Mouse (Mus musculus): Measurements from ENCODE around the gene Ano2. TPM values are rescaled to one million over a fixed set of nuclear protein-coding genes. Genes with fewer than 3 reads are reported as not detected.

The Ano2 gene
- polyA plus RNA-seq, 1 experiment from 2014 or later: 0.25 TPM

DNA sequence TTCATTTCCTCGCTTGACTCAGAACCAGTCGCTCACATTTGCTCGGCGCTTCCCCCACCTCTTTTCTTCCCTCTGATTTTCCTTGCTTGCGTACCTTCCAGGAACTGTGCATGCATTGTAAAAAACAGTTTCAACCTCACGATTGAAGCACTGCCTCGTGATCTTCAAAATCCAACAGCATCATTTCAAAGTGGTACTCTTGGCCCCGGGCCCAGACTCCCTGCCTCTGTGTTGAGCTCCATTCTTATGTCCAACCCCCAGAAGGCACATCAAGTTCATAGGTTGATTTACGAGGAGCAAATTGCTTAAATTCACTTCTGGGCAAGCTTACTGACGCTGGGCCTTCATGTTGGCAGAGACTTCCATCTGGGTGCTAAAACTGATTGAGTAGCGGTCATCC lies 9.6 kb upstream of the Ano2 start:
- Histone ChIP-seq H3K4me2 (replicated peaks) (no peak overlapping the region), H3K27ac (no peak overlapping the region), H3K36me3 (no peaks in the 10 kb centered on the region), H3K4me1 (no peaks in the 10 kb centered on the region), H3K9me3 (replicated peaks) (no peaks in the 10 kb centered on the region), H3K27me3 (no peaks in the 10 kb centered on the region), H3K4me3 (no peak overlapping the region), H3K9ac (no peak overlapping the region)
- 78% methylated on average over 11 of the region's 11 CpGs for WGBS
- ATAC-seq (ENCODE audit: low FRiP score): no peak

DNA sequence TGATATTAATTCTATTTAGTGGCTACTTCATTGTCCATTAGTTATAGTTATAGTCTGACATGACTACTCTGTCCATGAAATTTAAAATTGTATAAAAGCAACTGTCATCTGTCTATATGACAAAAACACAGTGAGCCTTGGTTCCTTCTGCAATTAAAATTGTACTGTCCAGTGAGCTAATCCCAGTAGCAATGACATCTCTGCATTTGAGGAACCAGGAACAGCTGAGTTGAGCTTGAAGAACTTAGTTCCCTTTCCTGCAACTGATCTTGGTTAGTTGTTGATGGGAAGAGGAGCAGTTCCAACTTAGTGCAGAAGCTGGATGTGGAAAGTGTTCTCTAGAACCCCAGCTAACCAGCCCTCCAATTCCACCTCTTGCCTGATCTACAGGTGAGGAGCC lies 4.8 kb upstream of the Ano2 start:
- Histone ChIP-seq H3K27me3 (no peaks in the 10 kb centered on the region), H3K9ac (no peak overlapping the region), H3K4me1 (peaks cover 10% of the 10 kb centered on the region), H3K4me3 (no peak overlapping the region), H3K4me2 (replicated peaks) (no peak overlapping the region), H3K27ac (no peak overlapping the region), H3K36me3 (no peaks in the 10 kb centered on the region), H3K9me3 (replicated peaks) (no peaks in the 10 kb centered on the region)
- no peak for ATAC-seq (ENCODE audit: low FRiP score)

DNA sequence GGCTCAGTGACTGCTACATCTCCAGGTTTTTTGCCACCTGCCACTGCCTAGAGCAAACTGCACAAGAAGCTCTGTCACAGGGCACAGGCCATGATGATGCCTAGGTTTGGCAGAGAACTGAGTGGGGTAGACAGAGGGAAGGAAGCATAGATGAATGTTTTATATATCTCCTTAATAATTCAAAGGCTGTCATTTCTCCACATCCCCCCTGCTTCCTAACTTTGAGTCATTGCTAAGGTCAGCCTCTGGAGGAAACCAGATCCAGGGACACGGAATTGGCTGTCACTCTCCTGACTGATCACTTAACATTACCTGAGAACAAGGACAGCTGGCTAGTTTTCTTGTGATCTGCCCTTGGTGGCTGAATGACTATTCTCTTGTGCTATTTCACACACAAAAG lies 2.2 kb upstream of the Ano2 start:
- H3K4me1 ChIP-seq: peaks cover 12% of the 10 kb centered on the region
- no peak overlapping the region for H3K4me3 ChIP-seq
- H3K4me2 ChIP-seq (replicated peaks): no peak overlapping the region
- no peak overlapping the region for H3K27ac ChIP-seq
- no peak for ATAC-seq (ENCODE audit: low FRiP score)
- H3K9me3 ChIP-seq (replicated peaks): no peaks in the 10 kb centered on the region
- WGBS: 40% methylated on average over 1 of the region's 1 CpGs
- no peaks in the 10 kb centered on the region for H3K36me3 ChIP-seq
- H3K27me3 ChIP-seq: 0 out of 2 replicates have a peak, but pooled peaks cover 7% of the 10 kb centered on the region
- no peak overlapping the region for H3K9ac ChIP-seq

DNA sequence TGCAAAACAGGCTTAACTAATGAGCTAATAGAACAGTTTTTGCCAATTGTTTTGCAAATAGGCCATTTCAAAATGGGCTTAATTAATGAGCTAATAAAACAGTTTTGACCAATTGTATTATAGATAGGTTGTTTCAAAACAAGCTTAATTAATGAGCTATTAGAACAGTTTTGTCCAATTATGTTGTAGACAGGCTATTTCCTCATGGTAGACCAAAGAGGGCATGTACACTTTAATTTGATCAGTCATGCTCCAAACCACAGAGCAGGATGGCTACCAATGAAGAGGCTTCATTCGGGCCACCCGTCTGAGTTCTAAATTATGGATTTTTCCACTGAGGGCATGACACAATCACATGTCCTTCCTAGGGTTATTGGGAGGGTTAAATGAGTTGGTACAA lies 10.9 kb downstream of the Ano2 start:
- H3K27me3 ChIP-seq: no peaks in the 10 kb centered on the region
- H3K4me2 ChIP-seq (replicated peaks): no peak overlapping the region
- no peak overlapping the region for H3K4me3 ChIP-seq
- H3K36me3 ChIP-seq: no peaks in the 10 kb centered on the region
- no peak overlapping the region for H3K9ac ChIP-seq
- H3K9me3 ChIP-seq (replicated peaks): no peaks in the 10 kb centered on the region
- no peak overlapping the region for H3K27ac ChIP-seq
- WGBS: 94% methylated on average over 2 of the region's 2 CpGs
- ATAC-seq (ENCODE audit: low FRiP score): no peak
- H3K4me1 ChIP-seq: no peaks in the 10 kb centered on the region

DNA sequence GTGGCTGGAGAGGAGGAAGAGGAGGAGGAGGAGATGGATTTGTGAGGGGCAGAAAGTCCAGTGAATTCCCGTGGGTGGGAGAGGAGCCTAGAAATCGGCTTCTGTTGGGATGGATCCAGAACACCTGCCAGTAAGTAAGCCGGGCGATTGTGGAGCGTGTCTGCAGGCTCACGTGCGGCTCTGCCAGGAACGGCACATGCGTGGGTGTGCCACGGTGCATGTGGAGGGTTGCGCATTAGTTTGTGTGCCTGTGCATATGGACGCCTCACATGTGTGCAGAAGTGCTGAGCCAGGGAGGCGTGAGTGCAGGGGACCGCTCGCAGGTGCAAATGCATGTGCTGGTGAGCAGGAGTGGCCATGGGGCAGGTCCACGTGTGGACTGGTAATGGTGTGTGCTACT lies 21.0 kb downstream of the Ano2 start:
- H3K4me3 ChIP-seq: no peak overlapping the region
- WGBS: 89% methylated on average over 16 of the region's 16 CpGs
- ATAC-seq (ENCODE audit: low FRiP score): no peak

DNA sequence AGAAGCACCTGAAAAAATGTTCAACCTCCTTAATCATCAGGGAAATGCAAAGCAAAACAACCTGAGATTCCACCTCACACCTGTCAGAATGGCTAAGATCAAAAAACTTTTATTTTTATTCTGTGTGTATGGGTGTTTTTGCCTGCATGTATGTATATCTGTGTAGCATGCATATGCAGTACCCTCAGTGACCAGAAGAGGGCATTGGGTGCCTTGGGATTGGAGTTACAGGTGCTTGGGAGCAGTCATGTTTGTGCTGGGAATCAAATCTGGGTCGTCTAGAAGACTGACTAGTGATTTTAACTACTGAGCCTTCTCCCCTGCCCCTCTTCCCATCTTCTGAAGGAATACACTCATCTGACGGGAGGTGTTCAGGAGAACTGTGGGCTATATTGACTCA lies 36.2 kb downstream of the Ano2 start:
- 76% methylated on average over 2 of the region's 2 CpGs for WGBS
- H3K27ac ChIP-seq: no peak overlapping the region
- no peak overlapping the region for H3K4me2 ChIP-seq (replicated peaks)
- H3K9ac ChIP-seq: no peak overlapping the region
- H3K4me3 ChIP-seq: no peak overlapping the region
- 0 out of 2 replicates have a peak, but pooled peaks cover 2% of the 10 kb centered on the region for H3K4me1 ChIP-seq
- ATAC-seq (ENCODE audit: low FRiP score): no peak
- no peaks in the 10 kb centered on the region for H3K36me3 ChIP-seq
- H3K27me3 ChIP-seq: no peaks in the 10 kb centered on the region
- no peaks in the 10 kb centered on the region; the same call in 1 of the 2 replicates for H3K9me3 ChIP-seq (replicated peaks)

More for the DNA sequence above, 21.0 kb downstream of the Ano2 start:
- H3K4me2 ChIP-seq (replicated peaks): no peak overlapping the region
- no peaks in the 10 kb centered on the region for H3K36me3 ChIP-seq
- H3K9me3 ChIP-seq (replicated peaks): no peaks in the 10 kb centered on the region
- no peaks in the 10 kb centered on the region for H3K27me3 ChIP-seq
- H3K9ac ChIP-seq: no peak overlapping the region
- no peaks in the 10 kb centered on the region for H3K4me1 ChIP-seq
- H3K27ac ChIP-seq: no peak overlapping the region

DNA sequence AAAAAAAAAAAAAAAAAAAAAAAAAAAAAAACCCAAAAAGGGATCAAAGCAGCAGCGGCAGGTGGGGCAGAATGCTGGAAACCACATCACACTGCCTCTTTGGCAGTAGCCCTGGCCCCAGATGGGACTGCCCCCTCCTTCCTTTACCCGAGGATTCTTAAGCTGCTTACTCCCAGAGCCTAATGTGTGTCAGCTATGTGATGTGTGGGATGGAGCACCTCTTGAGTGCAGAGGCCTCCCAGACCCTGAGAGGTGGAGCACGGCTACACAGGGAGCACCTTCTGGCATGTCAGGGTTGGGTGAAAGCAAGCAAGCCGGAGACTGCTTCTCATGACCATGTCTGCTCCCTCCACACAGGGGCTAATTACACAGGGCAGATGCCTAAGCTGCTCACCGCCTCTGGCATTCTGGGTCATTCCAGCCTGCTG lies 37.3 kb downstream of the Ano2 start:
- Histone ChIP-seq H3K9me3 (replicated peaks) (no peaks in the 10 kb centered on the region; the same call in 1 of the 2 replicates), H3K27ac (no peak overlapping the region), H3K9ac (no peak overlapping the region), H3K4me3 (no peak overlapping the region), H3K4me2 (replicated peaks) (no peak overlapping the region), H3K4me1 (0 out of 2 replicates have a peak, but pooled peaks cover 2% of the 10 kb centered on the region), H3K36me3 (no peaks in the 10 kb centered on the region), H3K27me3 (no peaks in the 10 kb centered on the region)
- ATAC-seq (ENCODE audit: low FRiP score): no peak
- 58% methylated on average over 5 of the region's 5 CpGs for WGBS

DNA sequence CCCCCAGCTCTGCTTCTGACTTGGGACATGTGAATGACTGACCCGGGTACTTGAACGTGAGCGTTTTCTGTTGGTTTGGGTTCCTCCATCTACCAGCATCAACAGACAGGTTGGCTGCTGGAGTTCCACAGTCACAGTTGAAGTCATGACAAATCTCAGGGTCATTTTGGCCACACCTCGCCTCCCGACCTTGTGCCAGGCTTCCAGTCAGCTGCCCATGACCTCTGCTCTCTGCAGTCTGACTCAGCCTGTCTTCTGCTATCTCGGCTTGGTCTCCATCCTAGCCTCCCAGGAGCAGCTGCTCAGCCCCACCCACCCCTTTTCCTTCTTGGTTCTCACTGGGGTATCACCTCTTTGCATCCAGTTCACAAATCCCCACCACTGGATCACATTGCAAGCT lies 39.3 kb downstream of the Ano2 start:
- WGBS: 90% methylated on average over 6 of the region's 6 CpGs
- Histone ChIP-seq H3K9ac (no peak overlapping the region), H3K27me3 (no peaks in the 10 kb centered on the region), H3K36me3 (no peaks in the 10 kb centered on the region), H3K4me1 (0 out of 2 replicates have a peak, but pooled peaks cover 2% of the 10 kb centered on the region), H3K27ac (no peak overlapping the region), H3K9me3 (replicated peaks) (no peaks in the 10 kb centered on the region; the same call in 1 of the 2 replicates), H3K4me2 (replicated peaks) (no peak overlapping the region), H3K4me3 (no peak overlapping the region)
- no peak for ATAC-seq (ENCODE audit: low FRiP score)

DNA sequence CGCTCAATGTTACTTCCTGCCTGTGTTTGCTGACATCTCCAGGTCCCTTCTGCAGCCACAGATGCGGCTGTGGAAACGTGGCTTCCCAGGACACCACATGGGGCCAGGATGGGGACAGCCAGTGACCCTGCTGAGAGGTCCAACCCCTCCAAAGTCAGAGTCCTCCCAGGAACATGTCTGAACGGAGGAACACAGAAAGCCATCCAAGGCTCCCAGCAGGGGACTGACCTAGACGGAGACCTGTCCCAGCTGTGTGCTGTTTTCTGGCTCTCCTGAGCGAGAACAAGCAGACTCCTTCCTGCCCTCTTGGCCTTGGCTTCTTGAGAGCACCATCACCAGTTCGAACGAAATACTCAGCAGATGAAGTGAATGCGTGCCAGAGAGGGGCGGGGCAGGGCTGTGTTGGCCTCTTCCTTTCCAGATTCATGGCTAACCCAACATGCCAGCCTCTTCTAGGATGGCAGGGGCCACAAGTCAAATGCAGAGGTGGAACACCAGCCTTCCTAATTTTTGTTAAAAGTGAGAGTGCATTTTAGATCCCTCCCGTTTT lies 39.8 kb downstream of the Ano2 start:
- no peak for ATAC-seq (ENCODE audit: low FRiP score)
- Histone ChIP-seq H3K4me2 (replicated peaks) (no peak overlapping the region), H3K4me3 (no peak overlapping the region), H3K27me3 (no peaks in the 10 kb centered on the region), H3K4me1 (0 out of 2 replicates have a peak, but pooled peaks cover 2% of the 10 kb centered on the region), H3K27ac (no peak overlapping the region), H3K36me3 (no peaks in the 10 kb centered on the region), H3K9me3 (replicated peaks) (no peaks in the 10 kb centered on the region; the same call in 1 of the 2 replicates), H3K9ac (no peak overlapping the region)
- WGBS: 59% methylated on average over 11 of the region's 11 CpGs

DNA sequence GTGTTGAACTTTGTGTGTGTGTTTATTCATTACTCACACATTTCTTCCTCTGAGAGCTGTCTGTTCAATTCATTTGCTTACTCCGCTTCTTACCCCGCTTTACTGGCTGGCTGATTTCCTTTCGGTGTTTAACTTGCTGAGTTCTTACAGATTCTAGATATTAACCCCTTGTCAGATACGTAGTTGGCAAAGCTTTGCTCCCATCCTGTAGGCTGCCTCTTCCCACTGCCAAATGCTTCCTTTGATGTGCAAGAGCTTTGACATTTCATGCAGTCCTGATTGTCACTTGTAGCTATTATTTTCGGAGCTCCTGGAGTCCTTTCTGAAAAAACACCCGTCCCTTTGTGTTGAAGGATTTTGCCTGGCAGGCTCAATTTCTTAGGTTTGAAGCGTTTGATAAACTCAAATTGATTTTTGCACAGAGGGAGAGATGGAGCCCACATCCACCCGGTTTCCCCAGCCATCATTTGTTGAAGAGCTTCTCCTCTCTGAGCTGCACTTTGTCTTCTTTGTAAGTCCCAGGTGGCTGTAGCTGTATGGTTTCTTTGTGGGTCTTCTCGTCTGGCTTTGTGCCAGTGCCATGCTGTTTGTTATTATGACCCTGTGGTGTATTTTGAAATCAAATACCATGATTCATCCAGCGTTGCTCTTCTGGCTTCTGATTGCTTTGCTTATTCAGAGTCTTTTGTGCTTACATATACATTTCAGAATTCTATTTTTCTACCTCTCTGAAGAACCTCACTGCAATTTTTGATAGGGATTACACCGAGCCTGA lies 47.5 kb downstream of the Ano2 start:
- Histone ChIP-seq H3K27ac (no peak overlapping the region), H3K4me2 (replicated peaks) (no peak overlapping the region), H3K4me3 (no peak overlapping the region), H3K36me3 (no peaks in the 10 kb centered on the region), H3K9ac (no peak overlapping the region), H3K27me3 (no peaks in the 10 kb centered on the region), H3K9me3 (replicated peaks) (no peaks in the 10 kb centered on the region), H3K4me1 (peaks cover 5% of the 10 kb centered on the region)
- 47% methylated on average over 11 of the region's 11 CpGs for WGBS
- ATAC-seq (ENCODE audit: low FRiP score): no peak

DNA sequence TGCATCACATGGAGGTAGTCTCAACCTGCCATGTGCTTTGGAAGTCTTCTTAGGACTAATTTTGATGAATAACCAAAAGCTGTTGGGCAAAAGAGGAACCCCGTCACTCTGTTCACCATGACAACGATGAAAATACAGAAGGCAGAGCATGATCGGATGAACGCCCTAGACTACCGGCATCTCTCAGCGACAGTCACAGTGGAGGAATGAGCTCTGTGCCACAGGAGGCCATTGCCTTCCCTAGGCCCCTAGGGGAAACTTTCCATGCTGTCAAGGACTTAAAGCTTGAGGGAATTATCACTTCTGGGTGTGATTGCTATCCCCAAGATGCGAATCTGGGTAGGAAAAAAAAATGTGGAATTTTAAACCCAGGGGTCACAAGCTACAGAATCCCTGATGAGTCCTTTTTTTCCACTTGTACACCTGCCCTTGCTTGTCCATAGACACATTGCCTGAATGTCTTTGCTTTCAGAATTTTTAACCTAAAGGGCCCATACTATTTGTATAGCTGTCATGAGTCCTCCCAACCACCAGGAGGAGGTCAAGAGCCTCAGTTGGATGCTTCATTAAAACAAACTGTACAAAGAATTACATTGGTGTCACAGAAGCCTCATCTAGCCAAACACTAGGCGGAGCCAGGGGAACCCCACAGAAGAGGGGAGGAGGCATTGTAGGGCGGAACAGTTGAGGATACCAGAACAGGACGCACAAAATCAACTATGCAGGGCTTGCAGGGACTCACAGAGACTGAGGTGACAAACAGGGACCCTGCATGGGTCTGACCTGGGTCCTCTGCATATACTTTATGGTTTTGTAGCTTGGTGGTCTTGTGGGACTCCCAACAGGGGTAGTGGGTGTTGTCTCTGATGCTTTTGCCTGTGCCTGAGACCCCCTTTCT lies 53.2 kb downstream of the Ano2 start:
- no peaks in the 10 kb centered on the region for H3K36me3 ChIP-seq
- no peak for ATAC-seq (ENCODE audit: low FRiP score)

DNA sequence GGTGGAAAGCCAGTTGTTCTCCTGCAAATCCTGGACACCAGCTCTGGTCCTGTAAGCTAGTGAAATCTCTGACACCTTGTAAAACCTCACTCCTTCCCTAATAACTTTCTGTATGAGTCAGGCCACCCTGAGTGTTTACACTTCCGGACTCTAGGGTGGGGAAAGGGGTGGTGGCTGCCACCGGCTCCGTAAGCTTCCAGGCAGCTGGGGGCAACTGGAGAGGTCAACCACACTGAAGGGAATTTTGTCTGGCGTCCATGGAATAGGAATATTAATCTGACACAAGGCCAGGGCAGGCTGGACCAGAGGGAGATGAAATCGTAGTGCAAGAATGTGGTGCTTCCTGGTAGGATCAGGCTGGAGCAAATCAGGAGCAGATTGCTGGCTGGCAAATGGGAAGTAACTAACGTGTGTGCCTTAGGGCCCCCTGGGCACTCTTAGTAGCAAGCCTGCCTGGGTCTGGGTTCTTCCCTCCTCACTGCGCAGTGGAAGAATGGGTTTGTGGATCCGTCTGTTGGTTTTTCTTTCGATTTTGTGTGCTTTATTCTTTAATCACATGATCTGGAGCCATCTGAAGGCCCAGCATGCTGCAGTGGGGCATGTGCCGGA lies 57.2 kb downstream of the Ano2 start:
- H3K4me1 ChIP-seq: peaks cover 9% of the 10 kb centered on the region; the same call in 1 of the 2 replicates
- ATAC-seq (ENCODE audit: low FRiP score): no peak
- H3K27me3 ChIP-seq: no peaks in the 10 kb centered on the region
- H3K9ac ChIP-seq: no peak overlapping the region
- no peak overlapping the region for H3K27ac ChIP-seq
- H3K36me3 ChIP-seq: no peaks in the 10 kb centered on the region
- no peak overlapping the region for H3K4me3 ChIP-seq
- H3K4me2 ChIP-seq (replicated peaks): no peak overlapping the region
- 74% methylated on average over 10 of the region's 10 CpGs for WGBS
- H3K9me3 ChIP-seq (replicated peaks): no peaks in the 10 kb centered on the region

More for the DNA sequence above, 53.2 kb downstream of the Ano2 start:
- no peaks in the 10 kb centered on the region for H3K27me3 ChIP-seq
- H3K4me3 ChIP-seq: no peak overlapping the region
- H3K9ac ChIP-seq: no peak overlapping the region
- no peak overlapping the region for H3K27ac ChIP-seq
- H3K4me2 ChIP-seq (replicated peaks): no peak overlapping the region
- no peaks in the 10 kb centered on the region for H3K9me3 ChIP-seq (replicated peaks)
- no peaks in the 10 kb centered on the region for H3K4me1 ChIP-seq
- 92% methylated on average over 10 of the region's 10 CpGs for WGBS

Data from hindbrain, embryonic 12.5 days (tissue).